Mouse (Mus musculus): ENCODE results near the gene Ranbp10. TPM values are rescaled to one million over a fixed set of nuclear protein-coding genes. Genes with fewer than 3 reads are reported as not detected.
A peak's percentile ranks its signal among the peaks of the same experiment; 100 is the strongest.

The Ranbp10 gene
- total and polyA plus RNA-seq, 2 experiments = 19.7 to 37.1 TPM

DNA sequence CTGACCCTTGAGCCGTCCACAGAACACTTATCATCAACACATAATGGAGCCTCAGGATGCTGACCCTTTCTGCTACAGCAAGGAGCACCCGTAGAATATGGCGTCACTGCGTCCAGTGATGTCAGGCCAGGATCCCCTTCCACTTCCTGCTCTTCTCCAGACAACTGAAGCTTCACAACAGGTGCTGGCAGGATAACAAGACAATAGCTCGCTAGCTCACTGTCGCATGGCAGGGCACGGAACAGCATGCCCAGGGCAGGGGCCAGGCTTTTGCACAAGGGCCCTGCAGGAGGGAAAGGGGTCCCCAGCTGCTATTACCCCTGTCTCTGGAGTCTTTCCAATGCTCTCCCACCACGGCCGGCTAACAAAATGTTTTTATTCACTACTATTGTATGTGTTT, 104.3 kb downstream of the Ranbp10 start:
- H3K79me2 ChIP-seq (ENCODE audit: control insufficient read depth, insufficient read depth, low read length) = no peaks in the 10 kb centered on the region
- WGBS = 92% methylated on average over 9 of the region's 9 CpGs
- no peak for DNase-seq (ENCODE audit: extremely low read depth, low read depth, low spot score)
- no peaks in the 10 kb centered on the region; the same call in 1 of the 2 replicates for H3K36me3 ChIP-seq (ENCODE audit: control insufficient read depth, insufficient read depth, low read length)
- TF ChIP-seq POLR2A (IDR thresholded peaks at IDR 0.05; ENCODE audit: extremely low read depth, insufficient read depth, low read length) = no peak
- TF ChIP-seq CTCF (IDR thresholded peaks at IDR 0.05; ENCODE audit: low read depth, low read length) = no peak
- H3K4me3 ChIP-seq (ENCODE audit: insufficient read depth, low read depth, low read length) = no peak overlapping the region
- H3K27ac ChIP-seq (replicated peaks; ENCODE audit: insufficient read depth, low read depth, low read length) = no peak overlapping the region
- H3K4me1 ChIP-seq (ENCODE audit: control insufficient read depth, insufficient read depth, low read length) = peaks cover 10% of the 10 kb centered on the region
- no peaks in the 10 kb centered on the region for H3K27me3 ChIP-seq (ENCODE audit: control insufficient read depth, insufficient read depth, low read length)
- H3K9ac ChIP-seq (ENCODE audit: low read depth, low read length) = no peak overlapping the region

DNA sequence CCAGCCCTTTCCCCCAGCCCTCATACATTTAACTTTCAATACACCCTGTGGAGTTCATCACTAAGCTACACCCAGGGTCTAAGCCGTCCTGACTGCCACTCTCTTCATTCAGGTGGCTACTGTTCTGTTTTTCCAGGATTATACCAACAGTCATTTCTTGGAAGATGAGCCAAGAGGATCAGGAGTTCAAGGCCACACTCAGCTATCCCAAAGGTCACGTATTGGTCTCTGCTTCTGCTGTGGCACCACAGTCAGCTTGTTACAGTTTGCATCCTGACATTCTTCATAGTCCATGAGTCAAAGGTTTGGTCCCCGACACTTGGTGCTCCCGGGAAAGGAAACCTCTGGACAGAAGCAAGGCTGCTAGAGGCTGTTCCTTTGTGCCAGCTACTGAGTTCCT, 107.5 kb downstream of the Ranbp10 start:
- Histone ChIP-seq H3K27me3 (ENCODE audit: control insufficient read depth, insufficient read depth, low read length) (no peaks in the 10 kb centered on the region), H3K4me1 (ENCODE audit: control insufficient read depth, insufficient read depth, low read length) (peaks cover 10% of the 10 kb centered on the region), H3K79me2 (ENCODE audit: control insufficient read depth, insufficient read depth, low read length) (no peaks in the 10 kb centered on the region), H3K36me3 (ENCODE audit: control insufficient read depth, insufficient read depth, low read length) (no peaks in the 10 kb centered on the region; the same call in 1 of the 2 replicates), H3K9ac (ENCODE audit: low read depth, low read length) (no peak overlapping the region), H3K27ac (replicated peaks; ENCODE audit: insufficient read depth, low read depth, low read length) (peak overlapping the region; percentile 2; the same call in 1 of the 2 replicates), H3K4me3 (ENCODE audit: insufficient read depth, low read depth, low read length) (no peak overlapping the region)
- peak; percentile 70 for DNase-seq (ENCODE audit: extremely low read depth, low read depth, low spot score)
- 16% methylated on average over 4 of the region's 4 CpGs for WGBS
- no peak for TF ChIP-seq CTCF (IDR thresholded peaks at IDR 0.05; ENCODE audit: low read depth, low read length)
- TF ChIP-seq POLR2A (IDR thresholded peaks at IDR 0.05; ENCODE audit: extremely low read depth, insufficient read depth, low read length) = no peak

Other genes with a start within 250 kb of the Ranbp10 start
- 1.3 and 2.6 TPM in 2 replicates for gene Ripor1, start 222.1 kb downstream of the Ranbp10 start, total RNA-seq (2014; rRNA removed)
- 5.5 and 7.4 TPM in 2 replicates for gene Ripor1, start 222.1 kb downstream of the Ranbp10 start, polyA plus RNA-seq (2012; rRNA removed)
- 14.6 and 15.6 TPM in 2 replicates for gene Ctcf, start 190.8 kb downstream of the Ranbp10 start, total RNA-seq (2014; rRNA removed)
- 6.6 TPM in 2 replicates for gene Ctcf, start 190.8 kb downstream of the Ranbp10 start, polyA plus RNA-seq (2012; rRNA removed)
- not detected in 2 replicates for gene Agrp, start 190.0 kb downstream of the Ranbp10 start, total RNA-seq (2014; rRNA removed)
- gene Agrp, start 190.0 kb downstream of the Ranbp10 start, polyA plus RNA-seq (2012; rRNA removed) = not detected in 2 replicates
- gene Carmil2, start 141.1 kb downstream of the Ranbp10 start, total RNA-seq (2014; rRNA removed) = under 0.01 and 0.07 TPM in 2 replicates
- gene Carmil2, start 141.1 kb downstream of the Ranbp10 start, polyA plus RNA-seq (2012; rRNA removed) = 0.32 and 0.64 TPM in 2 replicates
- gene Acd, start 126.2 kb downstream of the Ranbp10 start, total RNA-seq (2014; rRNA removed) = 1.5 and 3.2 TPM in 2 replicates
- gene Acd, start 126.2 kb downstream of the Ranbp10 start, polyA plus RNA-seq (2012; rRNA removed) = 18.3 and 22.8 TPM in 2 replicates
- gene Pard6a, start 126.2 kb downstream of the Ranbp10 start, total RNA-seq (2014; rRNA removed) = 4.1 and 5.4 TPM in 2 replicates
- gene Pard6a, start 126.2 kb downstream of the Ranbp10 start, polyA plus RNA-seq (2012; rRNA removed) = 8.1 and 8.6 TPM in 2 replicates
- gene 4933405L10Rik, start 119.7 kb downstream of the Ranbp10 start, total RNA-seq (2014; rRNA removed) = not detected in 2 replicates
- not detected in 2 replicates for gene 4933405L10Rik, start 119.7 kb downstream of the Ranbp10 start, polyA plus RNA-seq (2012; rRNA removed)
- 0.13 TPM in 1 of 2 replicates, not detected in the other for gene Enkd1, start 119.1 kb downstream of the Ranbp10 start, total RNA-seq (2014; rRNA removed)
- 0.42 and 0.62 TPM in 2 replicates for gene Enkd1, start 119.1 kb downstream of the Ranbp10 start, polyA plus RNA-seq (2012; rRNA removed)
- gene Gfod2, start 68.7 kb downstream of the Ranbp10 start, total RNA-seq (2014; rRNA removed) = 2.6 and 3.4 TPM in 2 replicates
- gene Gfod2, start 68.7 kb downstream of the Ranbp10 start, polyA plus RNA-seq (2012; rRNA removed) = 6.3 and 9.2 TPM in 2 replicates
- gene Tsnaxip1, start 381 bp upstream of the Ranbp10 start, total RNA-seq (2014; rRNA removed) = not detected in 2 replicates
- not detected in 2 replicates for gene Tsnaxip1, start 381 bp upstream of the Ranbp10 start, polyA plus RNA-seq (2012; rRNA removed)
- gene Cenpt, start 25.9 kb upstream of the Ranbp10 start, total RNA-seq (2014; rRNA removed) = 0.92 and 1.4 TPM in 2 replicates
- 1.9 and 2.1 TPM in 2 replicates for gene Cenpt, start 25.9 kb upstream of the Ranbp10 start, polyA plus RNA-seq (2012; rRNA removed)
- gene Thap11, start 27.8 kb upstream of the Ranbp10 start, total RNA-seq (2014; rRNA removed) = 11.3 and 15.6 TPM in 2 replicates
- 26.9 and 28.5 TPM in 2 replicates for gene Thap11, start 27.8 kb upstream of the Ranbp10 start, polyA plus RNA-seq (2012; rRNA removed)
- gene Nutf2, start 33.2 kb upstream of the Ranbp10 start, total RNA-seq (2014; rRNA removed) = 21.6 and 28.1 TPM in 2 replicates
- gene Nutf2, start 33.2 kb upstream of the Ranbp10 start, polyA plus RNA-seq (2012; rRNA removed) = 23.9 and 29.3 TPM in 2 replicates
- 7.5 and 12.1 TPM in 2 replicates for gene Edc4, start 53.5 kb upstream of the Ranbp10 start, total RNA-seq (2014; rRNA removed)
- 20.0 and 32.0 TPM in 2 replicates for gene Edc4, start 53.5 kb upstream of the Ranbp10 start, polyA plus RNA-seq (2012; rRNA removed)
- gene Nrn1l, start 66.2 kb upstream of the Ranbp10 start, total RNA-seq (2014; rRNA removed) = not detected in 2 replicates
- gene Nrn1l, start 66.2 kb upstream of the Ranbp10 start, polyA plus RNA-seq (2012; rRNA removed) = 0.35 and 1.5 TPM in 2 replicates
- 19.0 and 20.1 TPM in 2 replicates for gene Pskh1, start 73.1 kb upstream of the Ranbp10 start, total RNA-seq (2014; rRNA removed)
- gene Pskh1, start 73.1 kb upstream of the Ranbp10 start, polyA plus RNA-seq (2012; rRNA removed) = 35.9 and 37.9 TPM in 2 replicates
- gene Ctrl, start 106.5 kb upstream of the Ranbp10 start, total RNA-seq (2014; rRNA removed) = 8.5 and 59.0 TPM in 2 replicates
- 1.6 and 2.0 TPM in 2 replicates for gene Ctrl, start 106.5 kb upstream of the Ranbp10 start, polyA plus RNA-seq (2012; rRNA removed)
- gene Psmb10, start 111.1 kb upstream of the Ranbp10 start, total RNA-seq (2014; rRNA removed) = 86.8 and 109 TPM in 2 replicates
- 122 and 139 TPM in 2 replicates for gene Psmb10, start 111.1 kb upstream of the Ranbp10 start, polyA plus RNA-seq (2012; rRNA removed)
- gene Lcat, start 116.0 kb upstream of the Ranbp10 start, total RNA-seq (2014; rRNA removed) = 215 and 324 TPM in 2 replicates
- 919 and 969 TPM in 2 replicates for gene Lcat, start 116.0 kb upstream of the Ranbp10 start, polyA plus RNA-seq (2012; rRNA removed)
- gene Slc12a4, start 138.7 kb upstream of the Ranbp10 start, total RNA-seq (2014; rRNA removed) = 10.8 and 14.2 TPM in 2 replicates
- 10.7 and 16.0 TPM in 2 replicates for gene Slc12a4, start 138.7 kb upstream of the Ranbp10 start, polyA plus RNA-seq (2012; rRNA removed)
- gene Dpep3, start 152.1 kb upstream of the Ranbp10 start, total RNA-seq (2014; rRNA removed) = not detected in 2 replicates
- gene Dpep3, start 152.1 kb upstream of the Ranbp10 start, polyA plus RNA-seq (2012; rRNA removed) = not detected in 2 replicates
- 5.7 and 6.8 TPM in 2 replicates for gene Dus2, start 164.0 kb upstream of the Ranbp10 start, total RNA-seq (2014; rRNA removed)
- 5.6 and 7.1 TPM in 2 replicates for gene Dus2, start 164.0 kb upstream of the Ranbp10 start, polyA plus RNA-seq (2012; rRNA removed)
- gene Dpep2nb, start 178.6 kb upstream of the Ranbp10 start, total RNA-seq (2014; rRNA removed) = not detected in 2 replicates
- gene Dpep2nb, start 178.6 kb upstream of the Ranbp10 start, polyA plus RNA-seq (2012; rRNA removed) = not detected in 2 replicates
- gene Ddx28, start 184.5 kb upstream of the Ranbp10 start, total RNA-seq (2014; rRNA removed) = 10.3 and 12.2 TPM in 2 replicates
- 9.6 and 10.6 TPM in 2 replicates for gene Ddx28, start 184.5 kb upstream of the Ranbp10 start, polyA plus RNA-seq (2012; rRNA removed)
- gene Nfatc3, start 231.5 kb upstream of the Ranbp10 start, total RNA-seq (2014; rRNA removed) = 8.5 and 10.8 TPM in 2 replicates
- 10.6 and 13.3 TPM in 2 replicates for gene Nfatc3, start 231.5 kb upstream of the Ranbp10 start, polyA plus RNA-seq (2012; rRNA removed)